Mouse (Mus musculus) cerebellum, adult 2 months (tissue): ENCODE measurements around the gene Olfr678. TPM values are rescaled to one million over a fixed set of nuclear protein-coding genes. Genes with fewer than 3 reads are reported as not detected.
"Not testable (repeated sequence)": the region's sequence is repeated elsewhere in the genome, so short reads cannot be mapped to it uniquely, and the experiment has no call there.

Source experiments
- DNase-seq, 2 experiments: peaks; one replicate each; pipeline ENCODE4 v3.0.0; 2021
- H3K27ac ChIP-seq: fragments of 200-500 bp; 2 replicates; pipeline ENCODE4 v1.5.1; 2012; ENCODE audit warnings: low read length, control low read depth, inconsistent platforms; ENCODE audit not compliant: insufficient read depth
- H3K27me3 ChIP-seq: fragments of 200-500 bp; 2 replicates; pipeline ENCODE4 v1.6.1; 2012; ENCODE audit warnings: inconsistent platforms, mild to moderate bottlenecking, low read length, moderate library complexity; ENCODE audit not compliant: control insufficient read depth, insufficient read depth
- H3K4me1 ChIP-seq: fragments of 200-500 bp; 2 replicates; pipeline ENCODE4 v1.6.1; 2011; ENCODE audit warnings: low read length; ENCODE audit not compliant: control insufficient read depth, insufficient read depth
- H3K4me3 ChIP-seq: fragments of 200-500 bp; replicated peaks from 2 replicates; pipeline ENCODE3; 2011; ENCODE audit warnings: mild to moderate bottlenecking, low read depth, low read length, control low read depth; ENCODE audit not compliant: insufficient read depth
- CTCF ChIP-seq: fragments of 200-500 bp; IDR thresholded peaks from 2 replicates; pipeline ENCODE4 v1.5.1; 2011; ENCODE audit warnings: low read depth, mild to moderate bottlenecking, control low read depth, low read length, moderate library complexity, borderline replicate concordance; ENCODE audit not compliant: insufficient read depth
- POLR2A ChIP-seq: fragments of 200-500 bp; IDR thresholded peaks from 2 replicates; pipeline ENCODE4 v1.6.1; 2011; ENCODE audit warnings: low read length, control low read depth, borderline replicate concordance; ENCODE audit not compliant: insufficient read depth
- whole genome bisulfite sequencing: fragments of 180-500 bp; shearing (Covaris S2); methylation state at CpG from one replicate; pipeline ENCODE4 v1.1.7; 2018; 5-methylcytosine and 5-hydroxymethylcytosine counted together
- polyA plus RNA-seq: library from polyadenylated mRNA; depleted of rRNA; stranded (reverse); fragments of >200 nt; gene quantifications from 2 replicates; pipeline ENCODE4 v1.2.3, GENCODE M21; 2012; rRNA removed

The Olfr678 gene
- polyA plus RNA-seq, result not detected in 2 replicates

DNA sequence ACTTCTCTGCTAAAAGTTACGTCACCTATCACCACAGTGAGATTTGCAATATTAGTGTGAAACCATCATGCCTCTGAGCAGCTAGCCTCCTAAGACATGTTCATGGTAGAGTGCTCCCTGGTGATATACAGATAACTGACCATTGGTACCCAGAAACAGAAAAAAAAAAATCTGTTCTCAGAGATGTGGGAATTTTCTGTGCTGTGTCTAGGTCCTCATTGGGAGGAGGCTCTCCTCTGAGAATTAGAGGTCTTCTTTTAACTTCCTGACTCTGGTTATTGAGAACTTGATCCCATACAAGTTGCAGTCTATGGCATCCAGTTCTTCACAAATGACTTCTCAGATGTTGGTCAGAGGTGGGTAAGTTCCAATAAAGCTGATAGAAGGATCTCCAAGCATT lies at the start of gene Olfr678:
Olfr678 (plus strand) TSS at position 301 of the 400 bp plus-strand sequence.
- WGBS, result 86% methylated on average over 1 of the region's 1 CpGs
- no peaks in the 10 kb centered on the region for H3K4me1 ChIP-seq
- no peak within 1 kb of the TSS for H3K27ac ChIP-seq
- no peak for DNase-seq
- no peak within 1 kb of the TSS for H3K4me3 ChIP-seq
- no peaks in the 10 kb centered on the region for H3K27me3 ChIP-seq
- TF ChIP-seq POLR2A (no peak), CTCF (no peak)

DNA sequence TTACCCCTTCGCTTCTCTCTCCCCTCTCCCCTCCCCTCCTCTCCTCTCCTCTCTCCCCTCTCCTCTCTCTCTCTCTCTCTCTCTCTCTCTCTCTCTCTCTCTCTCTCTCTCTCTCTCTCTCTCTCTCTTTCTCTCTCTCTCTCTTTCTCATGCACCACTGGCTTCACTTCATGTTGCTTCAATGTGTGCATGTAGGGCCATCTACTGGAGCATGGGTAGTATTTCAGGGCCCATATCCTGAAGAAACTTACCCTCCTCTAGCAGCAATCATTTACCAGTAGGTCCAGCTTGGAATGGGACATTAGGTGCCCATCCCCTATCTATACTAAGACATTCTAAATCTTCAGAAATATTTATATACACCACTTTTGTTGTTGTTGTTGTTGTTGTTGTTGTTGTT lies 41.7 kb upstream of the Olfr678 start:
- 46% methylated on average over 1 of the region's 1 CpGs for WGBS
- TF ChIP-seq POLR2A (no peak), CTCF (no peak)
- Histone ChIP-seq H3K27ac (no peak overlapping the region), H3K4me3 (no peak overlapping the region), H3K4me1 (no peaks in the 10 kb centered on the region), H3K27me3 (no peaks in the 10 kb centered on the region)
- no peak for DNase-seq

DNA sequence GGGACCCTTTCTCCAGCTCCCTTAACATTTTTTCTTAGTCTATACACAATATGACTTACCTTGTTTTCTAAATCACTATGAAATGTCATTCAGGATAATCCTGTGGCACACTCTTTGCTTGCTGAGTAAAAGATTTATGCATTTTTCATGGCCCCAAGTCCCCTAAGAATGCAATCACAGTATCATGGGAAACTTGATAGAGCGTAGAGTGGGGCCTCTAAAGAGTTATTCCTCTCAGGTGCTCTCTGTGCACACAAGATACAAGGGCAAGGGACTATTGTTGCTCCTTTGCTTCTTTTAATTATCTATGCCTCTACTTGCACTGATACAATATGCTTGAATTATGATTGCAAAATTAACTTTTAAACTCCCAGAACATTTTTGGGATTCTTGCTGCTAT lies 35.9 kb upstream of the Olfr678 start, which contains the start of gene Olfr675:
Olfr675 (minus strand) TSS at position 101 of the 400 bp plus-strand sequence.
- no peak for TF ChIP-seq CTCF
- TF ChIP-seq POLR2A, result no peak
- Histone ChIP-seq H3K27me3 (no peaks in the 10 kb centered on the region), H3K4me1 (no peaks in the 10 kb centered on the region), H3K27ac (no peak within 1 kb of the TSS), H3K4me3 (no peak within 1 kb of the TSS)
- DNase-seq, result no peak
- 71% methylated on average over 1 of the region's 1 CpGs for WGBS

DNA sequence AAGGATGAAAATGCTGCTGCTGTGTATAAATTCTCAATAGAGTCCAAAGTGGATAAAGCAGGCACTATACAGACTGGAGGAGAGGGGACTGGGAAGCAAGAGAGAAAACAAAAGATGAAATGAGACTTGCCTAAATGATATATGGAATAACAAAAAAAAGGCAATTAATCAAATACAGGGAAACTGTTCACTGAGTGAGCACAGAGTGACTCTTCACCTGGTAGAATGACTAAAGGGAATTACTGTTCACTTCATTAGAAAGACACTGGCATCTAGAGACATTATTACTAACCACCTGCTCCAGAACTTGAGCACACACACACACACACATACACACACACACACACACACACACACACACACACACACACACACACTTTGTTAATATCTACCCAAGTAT lies 31.9 kb upstream of the Olfr678 start, which contains the start of gene Olfr676:
Olfr676 (plus strand) TSS at position 301 of the 400 bp plus-strand sequence.
- DNase-seq, result no peak

DNA sequence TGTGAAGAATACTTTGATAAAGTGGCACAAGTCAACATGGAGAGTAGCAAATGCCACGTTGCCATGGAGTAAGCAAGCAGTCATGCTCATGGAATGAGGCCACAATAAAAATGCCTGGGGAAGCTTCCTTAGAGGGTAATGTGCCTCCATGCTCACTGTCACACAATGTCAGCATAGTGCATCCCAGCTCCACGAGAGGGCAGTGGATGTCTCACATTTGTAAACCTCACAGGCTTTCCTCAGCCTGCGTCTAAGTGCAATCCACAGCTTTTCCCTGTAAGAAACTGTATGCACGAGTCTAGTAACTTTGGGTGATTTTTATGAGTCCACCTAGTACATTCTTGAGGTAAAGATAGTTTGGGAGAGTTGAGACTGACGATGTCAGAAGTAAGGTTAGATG lies 30.4 kb upstream of the Olfr678 start:
- H3K27ac ChIP-seq, H3K4me1 ChIP-seq, H3K4me3 ChIP-seq, DNase-seq, H3K27me3 ChIP-seq: not testable (repeated sequence)
- 25% methylated on average over 5 of the region's 5 CpGs for WGBS

More for the DNA sequence above, 31.9 kb upstream of the Olfr678 start, which contains the start of gene Olfr676:
- Histone ChIP-seq H3K27me3 (no peaks in the 10 kb centered on the region), H3K4me1 (no peaks in the 10 kb centered on the region), H3K27ac (no peak within 1 kb of the TSS), H3K4me3 (no peak within 1 kb of the TSS)
- no peak for TF ChIP-seq POLR2A
- no peak for TF ChIP-seq CTCF

DNA sequence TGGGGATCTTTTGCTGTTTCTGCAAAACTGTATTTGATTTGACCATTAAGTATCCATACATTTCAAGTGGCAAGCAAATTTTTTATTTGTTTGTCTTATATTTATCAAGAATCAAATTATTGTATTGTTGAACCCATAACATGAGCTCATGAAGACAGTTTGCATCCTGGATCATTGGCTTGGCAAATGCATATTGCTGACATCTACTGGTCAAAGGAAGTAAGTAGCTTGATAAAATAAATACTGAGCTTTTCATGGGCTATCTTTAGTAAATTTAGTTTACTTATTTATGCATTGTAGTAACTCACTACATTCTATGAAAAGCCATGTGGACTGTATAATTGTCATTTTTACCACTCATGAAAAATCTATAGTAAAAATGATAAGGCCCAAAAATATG lies 5.3 kb upstream of the Olfr678 start:
- Histone ChIP-seq H3K27me3 (no peaks in the 10 kb centered on the region), H3K4me3 (no peak overlapping the region), H3K27ac (no peak overlapping the region), H3K4me1 (no peaks in the 10 kb centered on the region)
- DNase-seq, result no peak
- no peak for TF ChIP-seq CTCF
- TF ChIP-seq POLR2A, result no peak

DNA sequence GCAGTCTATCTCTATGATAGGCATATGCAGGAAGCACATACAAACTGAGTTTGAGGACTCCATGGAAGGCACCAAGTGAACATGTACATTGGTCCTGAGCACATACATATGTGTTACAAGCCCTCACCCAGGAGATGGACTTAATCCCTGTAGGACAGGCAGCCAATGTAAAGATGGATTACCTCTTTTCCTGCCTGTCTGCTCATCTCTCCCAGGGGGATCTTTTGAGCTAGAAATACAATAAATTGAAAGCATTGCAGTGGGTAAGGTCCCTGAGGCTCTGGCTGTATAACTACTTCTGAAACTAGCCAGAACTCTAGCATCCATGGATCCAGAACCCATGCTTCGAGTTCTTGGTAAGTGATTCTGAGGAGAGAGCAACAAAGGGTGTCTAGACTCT lies 16.6 kb downstream of the Olfr678 start, which contains the start of gene Olfr679:
Olfr679 (plus strand) TSS at position 301 of the 400 bp plus-strand sequence.
- no peak for TF ChIP-seq CTCF
- TF ChIP-seq POLR2A, result no peak
- Histone ChIP-seq H3K4me1 (no peaks in the 10 kb centered on the region), H3K27ac (no peak within 1 kb of the TSS), H3K27me3 (no peaks in the 10 kb centered on the region), H3K4me3 (no peak within 1 kb of the TSS)
- 48% methylated on average over 1 of the region's 1 CpGs for whole genome bisulfite sequencing
- DNase-seq, result no peak

DNA sequence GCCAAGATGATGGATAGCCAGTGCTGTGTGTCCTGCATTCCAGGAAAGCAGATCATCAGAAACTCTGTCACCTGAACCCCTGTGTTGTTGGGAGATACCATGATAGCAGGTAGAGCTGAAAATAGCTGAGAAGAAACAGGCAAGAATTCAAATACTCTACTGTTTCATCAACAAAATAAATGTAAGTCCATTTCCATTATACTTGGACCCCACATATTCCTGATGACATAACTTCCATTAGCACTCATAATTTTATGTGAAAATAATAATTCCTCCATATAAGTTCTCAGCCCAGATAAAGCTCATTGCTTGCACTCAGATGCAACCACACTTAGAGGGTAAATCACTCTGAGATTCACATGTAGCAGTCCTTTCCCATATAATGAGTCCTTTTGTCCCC lies 28.4 kb downstream of the Olfr678 start, which contains the start of gene Olfr680-ps1:
Olfr680-ps1 (minus strand) TSS at position 101 of the 400 bp plus-strand sequence.
- DNase-seq, H3K4me1 ChIP-seq, H3K27ac ChIP-seq, H3K4me3 ChIP-seq, H3K27me3 ChIP-seq: not testable (repeated sequence)
